Mouse (Mus musculus): ENCODE results near the gene Abcg4.

Gene Abcg4

DNA sequence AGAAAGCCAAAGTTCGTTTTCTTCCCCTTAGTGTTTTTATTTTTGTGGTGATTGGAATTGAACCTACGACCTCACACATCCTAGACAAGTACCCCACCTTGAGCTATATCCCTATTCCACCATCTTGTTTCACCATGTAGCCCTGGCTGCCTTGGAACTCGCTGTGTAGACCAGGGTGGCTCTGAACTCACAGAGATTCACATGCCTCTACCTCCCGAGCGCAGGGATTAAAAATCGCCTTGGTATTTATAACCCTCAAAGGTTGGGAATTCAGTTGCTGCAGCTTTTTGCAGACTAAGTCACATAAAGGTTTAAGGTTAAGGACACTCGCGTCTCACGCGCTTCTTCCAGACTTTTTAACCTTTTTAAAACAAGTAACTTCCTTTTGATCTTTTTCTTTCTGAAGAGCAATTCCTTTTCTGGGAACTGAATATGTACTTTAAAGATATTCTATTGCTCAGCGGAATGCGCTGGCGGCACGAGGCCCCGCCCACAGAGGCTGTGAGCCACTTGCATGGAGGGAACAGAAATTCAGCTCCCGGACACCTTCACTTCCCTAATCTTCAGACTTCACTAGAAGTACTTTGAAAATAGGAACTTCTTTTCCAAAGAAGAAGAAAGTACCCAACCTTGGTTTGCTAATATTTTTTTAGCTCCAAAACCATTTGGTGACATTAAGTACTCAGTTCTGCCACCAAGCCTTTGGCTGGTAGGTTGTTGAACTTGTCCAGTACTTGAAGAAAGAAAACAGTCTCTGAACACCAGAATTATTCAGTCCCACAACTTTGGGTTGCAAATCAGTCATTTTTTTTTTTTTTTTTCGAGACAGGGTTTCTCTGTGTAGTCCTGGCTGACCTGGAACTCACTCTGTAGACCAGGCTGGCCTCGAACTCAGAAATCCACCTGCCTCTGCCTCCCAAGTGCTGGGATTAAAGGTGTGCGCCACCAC, 53.7 kb downstream of the Abcg4 start:
- peak; percentile 88 for DNase-seq

DNA sequence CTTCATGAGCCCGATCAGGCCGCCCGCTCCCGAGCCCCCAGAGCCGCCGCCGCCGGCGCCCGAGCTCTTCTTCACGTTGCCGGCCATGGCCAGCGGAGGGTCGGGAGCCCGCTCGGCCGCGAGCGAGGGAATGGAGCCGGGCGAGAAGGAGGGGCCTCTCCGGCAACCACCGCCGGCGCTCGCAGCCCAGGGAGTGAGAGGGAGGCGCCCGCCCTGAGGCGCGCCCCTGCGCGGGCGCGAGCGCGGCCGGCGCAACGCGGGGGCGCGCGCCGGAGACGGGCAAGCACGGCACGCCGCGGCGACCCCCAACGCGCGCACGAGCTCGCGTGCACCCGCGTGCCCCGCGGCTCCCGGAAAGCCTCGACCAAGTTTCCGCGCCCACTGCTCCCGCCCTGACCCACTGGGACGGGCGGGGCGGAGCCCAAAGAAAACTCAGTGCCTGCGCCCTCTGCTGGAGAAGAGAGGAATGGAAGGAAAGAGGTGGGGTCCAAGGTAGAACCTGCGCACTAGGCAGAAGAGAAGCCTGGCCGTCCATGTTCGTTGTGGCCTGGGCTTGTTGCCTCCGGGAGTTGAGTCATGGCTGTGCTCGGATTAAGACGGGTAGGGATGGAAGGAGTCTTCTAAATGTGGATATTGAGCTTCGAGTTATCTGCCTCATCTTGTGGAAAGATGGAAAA, 54.5 kb downstream of the Abcg4 start, which contains the start of gene Cbl:
Gene Cbl, minus strand, starts transcription at position 248 of the 677 bp plus-strand sequence.
- DNase-seq: peak; percentile 97

DNA sequence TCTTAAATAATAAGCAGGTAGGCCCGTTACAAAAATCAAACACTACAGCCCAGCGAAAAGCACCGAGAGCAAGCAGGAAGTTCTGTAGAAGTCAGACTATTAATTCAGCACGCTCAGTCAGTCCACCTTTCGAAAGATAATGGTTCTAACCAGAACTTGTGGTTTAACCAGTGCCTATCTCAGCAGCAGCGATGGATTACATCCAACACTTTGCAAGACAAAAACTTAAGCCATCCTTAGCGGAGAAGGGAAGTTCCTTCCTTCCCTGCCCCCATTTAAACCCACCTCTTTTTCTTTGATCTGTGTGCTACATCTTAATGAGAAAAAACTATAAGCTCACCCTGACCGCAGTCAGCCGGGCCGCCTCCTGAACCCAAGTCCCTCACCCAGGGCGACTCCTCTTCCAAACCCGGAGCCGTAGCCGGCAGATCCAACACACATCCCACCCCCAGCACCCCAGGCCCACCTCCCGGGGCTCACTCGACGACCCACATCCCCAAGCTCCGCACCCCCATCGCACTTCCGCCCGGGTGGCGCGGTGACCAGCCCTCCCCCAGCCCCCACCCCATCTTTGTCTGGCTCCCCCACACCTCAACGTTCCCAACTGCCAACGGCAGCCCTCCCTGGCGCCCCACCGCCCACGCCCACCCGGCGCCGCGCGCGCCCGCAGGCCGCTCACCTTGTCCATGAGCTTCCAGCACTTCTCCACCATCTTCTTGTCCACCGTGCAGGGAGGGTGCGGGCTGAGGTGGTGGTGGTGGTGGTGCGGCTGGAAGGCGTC, 55.2 kb downstream of the Abcg4 start:
- DNase-seq: peak; percentile 44

DNA sequence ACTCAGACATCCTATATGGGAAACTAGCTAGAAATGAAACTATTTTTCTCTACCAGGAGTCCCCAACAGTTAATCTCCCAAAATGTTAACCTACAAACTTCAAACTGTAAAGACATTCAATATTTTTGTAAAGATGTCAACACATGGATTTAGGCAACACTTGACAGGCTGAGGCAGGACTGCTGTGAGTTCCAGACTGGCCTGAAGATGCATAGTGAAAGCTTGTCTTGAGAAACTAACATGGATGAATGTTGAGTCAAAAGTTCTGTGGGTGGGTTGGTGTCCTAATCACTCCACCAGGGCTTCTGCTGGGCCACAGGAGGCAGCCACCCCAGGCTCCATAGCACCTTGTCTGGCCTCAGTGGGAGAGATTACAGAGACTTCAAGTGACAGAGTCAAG, 56.8 kb downstream of the Abcg4 start:
- DNase-seq: no peak

DNA sequence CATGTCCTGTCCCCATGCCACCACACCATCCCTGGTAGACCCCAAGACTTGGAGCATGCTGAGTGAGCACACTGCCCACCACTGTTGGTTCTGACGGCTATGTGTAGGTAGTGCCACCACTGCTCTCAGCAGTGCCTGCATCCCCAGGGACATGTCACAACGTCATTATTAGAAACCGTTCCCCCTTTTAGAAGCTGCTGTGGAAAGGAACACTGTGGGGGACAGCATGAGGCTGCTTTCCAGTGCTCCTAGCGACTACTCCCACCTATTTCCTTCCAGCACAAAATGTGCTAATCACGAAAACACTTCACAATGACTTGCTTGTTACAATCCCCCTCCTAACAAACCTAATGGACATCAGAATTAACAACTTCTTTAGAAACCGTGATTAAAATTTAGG, 62.4 kb downstream of the Abcg4 start:
- no peak for DNase-seq
